ENCODE assay signal across 9 mouse cellular contexts in genomic region chr4:40218382-40218781, GRCm38 (mm10). TPM values are rescaled to one million over a fixed set of nuclear protein-coding genes. Genes with fewer than 3 reads are reported as not detected.
DNase-seq lines count a peak whose midpoint lies in the region; ATAC-seq and TF ChIP-seq lines count a peak whose summit lies in the region.
"Had no signal": no experiment of that assay in that cellular context is flagged by ENCODE, and none has a peak within 500 bp of the region (broad histone marks: within the 10 kb centered on the region; RNA-seq: fewer than 3 reads in every experiment).

No protein-coding gene starts in this region.

- no peak for TF ChIP-seq EP300 in liver, embryonic 14.5 days (IDR thresholded peaks at IDR 0.05; ENCODE audit: low read depth)

- peak; percentile 27; the same call in 1 of the 2 replicates for ATAC-seq in hindbrain, embryonic 11.5 days (ENCODE audit: low FRiP score)
- ATAC-seq in hindbrain, embryonic 13.5 days (ENCODE audit: low FRiP score) = no peak
- ATAC-seq in CD4-positive, CD25-positive, alpha-beta regulatory T cell, adult 4 months = peak; percentile 66
- ATAC-seq in common myeloid progenitor, adult 5-6 weeks (replicated peaks; ENCODE audit: low read depth, poor library complexity, severe bottlenecking) = peak; percentile 89
- no peak for ATAC-seq in liver, embryonic 14.5 days (ENCODE audit: insufficient read depth)

- peak; percentile 62 for TF ChIP-seq CTCF in liver, embryonic 14.5 days (IDR thresholded peaks at IDR 0.05; ENCODE audit: low read depth)

- H3K27me3 ChIP-seq in hindbrain, embryonic 11.5 days (ENCODE audit: control insufficient read depth, insufficient read depth, low read length) = no peaks in the 10 kb centered on the region
- peaks cover 6% of the 10 kb centered on the region; the same call in 1 of the 2 replicates for H3K27me3 ChIP-seq in hindbrain, embryonic 13.5 days
- H3K27me3 ChIP-seq in liver, embryonic 14.5 days (ENCODE audit: control insufficient read depth, insufficient read depth, low read length) = no peaks in the 10 kb centered on the region

- WGBS in hindbrain, embryonic 11.5 days = 74% methylated on average over 7 of the region's 7 CpGs
- WGBS in hindbrain, embryonic 13.5 days = 72% methylated on average over 7 of the region's 7 CpGs
- 46% methylated on average over 7 of the region's 7 CpGs for WGBS in liver, embryonic 14.5 days (ENCODE audit: insufficient replicate concordance)

- H3K4me2 ChIP-seq in hindbrain, embryonic 11.5 days (replicated peaks; ENCODE audit: low read depth, low read length) = no peak overlapping the region
- H3K4me2 ChIP-seq in hindbrain, embryonic 13.5 days = no peak overlapping the region
- H3K4me2 ChIP-seq in liver, embryonic 14.5 days (ENCODE audit: low read depth) = no peak overlapping the region
- H3K4me2 ChIP-seq: limb, embryonic 13.5 days had no signal

- no peaks in the 10 kb centered on the region for H3K36me3 ChIP-seq in hindbrain, embryonic 11.5 days (ENCODE audit: control insufficient read depth, insufficient read depth, low read length)
- H3K36me3 ChIP-seq in hindbrain, embryonic 13.5 days = no peaks in the 10 kb centered on the region
- no peaks in the 10 kb centered on the region for H3K36me3 ChIP-seq in liver, embryonic 14.5 days (replicated peaks; ENCODE audit: control insufficient read depth, insufficient read depth, low read depth)

- no peak overlapping the region for H3K27ac ChIP-seq in hindbrain, embryonic 11.5 days (ENCODE audit: low read depth, low read length)
- H3K27ac ChIP-seq in hindbrain, embryonic 13.5 days = no peak overlapping the region
- no peak overlapping the region for H3K27ac ChIP-seq in liver, embryonic 14.5 days
- H3K27ac ChIP-seq: limb, embryonic 13.5 days had no signal

- peak; percentile 54 for DNase-seq in hindbrain, embryonic 11.5 days (ENCODE audit: low spot score)
- DNase-seq in liver, embryonic 14.5 days (ENCODE audit: low read depth in 3 of 3, low spot score in 3 of 3) = no peak
- DNase-seq in thymus, postnatal 0 days (ENCODE audit: low spot score) = peak; percentile 66
- no peak for DNase-seq in gastrocnemius, adult 8-10 months (ENCODE audit: low spot score in 2 of 2)
- DNase-seq in right cerebral cortex, postnatal 14 days = no peak

- H3K4me1 ChIP-seq in hindbrain, embryonic 11.5 days (replicated peaks; ENCODE audit: control insufficient read depth, insufficient read depth, low read length) = no peaks in the 10 kb centered on the region
- peaks cover 19% of the 10 kb centered on the region for H3K4me1 ChIP-seq in hindbrain, embryonic 13.5 days (replicated peaks)
- H3K4me1 ChIP-seq in liver, embryonic 14.5 days (replicated peaks; ENCODE audit: control insufficient read depth in 2 of 2, insufficient read depth in 2 of 2, low read length in 1 of 2) = no peaks in the 10 kb centered on the region
- H3K4me1 ChIP-seq: limb, embryonic 13.5 days had no signal

- H3K9me3 ChIP-seq in hindbrain, embryonic 11.5 days (ENCODE audit: control insufficient read depth, low read length) = no peaks in the 10 kb centered on the region
- no peaks in the 10 kb centered on the region for H3K9me3 ChIP-seq in hindbrain, embryonic 13.5 days
- H3K9me3 ChIP-seq in liver, embryonic 14.5 days (ENCODE audit: control insufficient read depth, low read length) = no peaks in the 10 kb centered on the region
- H3K9me3 ChIP-seq: limb, embryonic 13.5 days had no signal

- no peak overlapping the region for H3K9ac ChIP-seq in hindbrain, embryonic 11.5 days (ENCODE audit: low read depth, low read length)
- no peak overlapping the region for H3K9ac ChIP-seq in hindbrain, embryonic 13.5 days
- no peak overlapping the region for H3K9ac ChIP-seq in liver, embryonic 14.5 days (replicated peaks)
- H3K9ac ChIP-seq: limb, embryonic 13.5 days had no signal

- no peak overlapping the region for H3K4me3 ChIP-seq in hindbrain, embryonic 11.5 days (ENCODE audit: low read depth, low read length)
- H3K4me3 ChIP-seq in hindbrain, embryonic 13.5 days = no peak overlapping the region
- no peak overlapping the region for H3K4me3 ChIP-seq in liver, embryonic 14.5 days (ENCODE audit: insufficient read depth in 1 of 2, low read depth in 2 of 2, low read length in 2 of 2)
- H3K4me3 ChIP-seq: limb, embryonic 13.5 days had no signal

RNA-seq across cellular contexts. Expression of gene Ddx58, which starts 21.2 kb away (rescaled TPM):
- polyA plus RNA-seq in hindbrain, embryonic 11.5 days (2014; fragmentation: Nextera tagmentation; extraction: Ambion mirVana) = 3.3 and 5.7 TPM in 2 replicates
- polyA plus RNA-seq in hindbrain, embryonic 13.5 days (2015; fragmentation: Nextera tagmentation; extraction: Ambion mirVana) = 3.5 and 4.3 TPM in 2 replicates
- 100 to 1,000 TPM in 1 of 2 experiments, 10 to 100 TPM in 1; 85.3 to 103 TPM for polyA plus RNA-seq in CD4-positive, CD25-positive, alpha-beta regulatory T cell, adult 4 months (2017; shearing (Covaris generic))
- total RNA-seq in common myeloid progenitor, adult 5-6 weeks (2017) = 20.0 and 25.1 TPM in 2 replicates
- polyA plus RNA-seq in liver, embryonic 14.5 days (2012; rRNA removed) = 1.8 and 3.1 TPM in 2 replicates
- polyA plus RNA-seq in liver, embryonic 14.5 days (2014; fragmentation: Nextera tagmentation; extraction: Ambion mirVana) = 2.4 and 2.5 TPM in 2 replicates
- polyA plus RNA-seq in thymus, postnatal 0 days (2015; fragmentation: Nextera tagmentation; extraction: Ambion mirVana) = 22.6 and 24.5 TPM in 2 replicates
- 1 to 10 TPM; 1.5 to 2.0 (median 1.9) TPM for total RNA-seq in gastrocnemius, adult 8-10 months (2022)

RNA-seq across cellular contexts. Expression of gene Smim27, which starts 51.0 kb away (rescaled TPM):
- 20.7 and 25.8 TPM in 2 replicates for polyA plus RNA-seq in hindbrain, embryonic 11.5 days (2014; fragmentation: Nextera tagmentation; extraction: Ambion mirVana)
- 16.7 and 17.2 TPM in 2 replicates for polyA plus RNA-seq in hindbrain, embryonic 13.5 days (2015; fragmentation: Nextera tagmentation; extraction: Ambion mirVana)
- polyA plus RNA-seq in CD4-positive, CD25-positive, alpha-beta regulatory T cell, adult 4 months (2017; shearing (Covaris generic)) = 10 to 100 TPM; 27.6 to 70.5 TPM
- 7.9 and 13.2 TPM in 2 replicates for total RNA-seq in common myeloid progenitor, adult 5-6 weeks (2017)
- 1.9 and 3.2 TPM in 2 replicates for polyA plus RNA-seq in liver, embryonic 14.5 days (2012; rRNA removed)
- polyA plus RNA-seq in liver, embryonic 14.5 days (2014; fragmentation: Nextera tagmentation; extraction: Ambion mirVana) = 20.6 and 24.4 TPM in 2 replicates
- polyA plus RNA-seq in thymus, postnatal 0 days (2015; fragmentation: Nextera tagmentation; extraction: Ambion mirVana) = 60.4 and 62.3 TPM in 2 replicates
- total RNA-seq in gastrocnemius, adult 8-10 months (2022) = 10 to 100 TPM; 47.2 to 76.3 (median 63.7) TPM

RNA-seq across cellular contexts. Expression of gene Topors, which starts 51.3 kb away (rescaled TPM):
- 49.9 and 50.7 TPM in 2 replicates for polyA plus RNA-seq in hindbrain, embryonic 11.5 days (2014; fragmentation: Nextera tagmentation; extraction: Ambion mirVana)
- 33.7 and 35.1 TPM in 2 replicates for polyA plus RNA-seq in hindbrain, embryonic 13.5 days (2015; fragmentation: Nextera tagmentation; extraction: Ambion mirVana)
- polyA plus RNA-seq in CD4-positive, CD25-positive, alpha-beta regulatory T cell, adult 4 months (2017; shearing (Covaris generic)) = 10 to 100 TPM; 20.1 to 23.5 TPM
- total RNA-seq in common myeloid progenitor, adult 5-6 weeks (2017) = 93.8 and 107 TPM in 2 replicates
- polyA plus RNA-seq in liver, embryonic 14.5 days (2012; rRNA removed) = 4.0 and 7.0 TPM in 2 replicates
- 11.7 and 13.1 TPM in 2 replicates for polyA plus RNA-seq in liver, embryonic 14.5 days (2014; fragmentation: Nextera tagmentation; extraction: Ambion mirVana)
- polyA plus RNA-seq in thymus, postnatal 0 days (2015; fragmentation: Nextera tagmentation; extraction: Ambion mirVana) = 28.6 and 28.9 TPM in 2 replicates
- total RNA-seq in gastrocnemius, adult 8-10 months (2022) = 1 to 10 TPM; 6.8 to 9.2 (median 8.1) TPM

Comparison
In these comparisons a context has a peak if more than half of its experiments do, and no peak if none do; other contexts are left out.
1. ATAC-seq: peak in hindbrain, embryonic 11.5 days (single experiment), CD4-positive, CD25-positive, alpha-beta regulatory T cell, adult 4 months (single experiment) and common myeloid progenitor, adult 5-6 weeks (single experiment); none in hindbrain, embryonic 13.5 days (single experiment) and liver, embryonic 14.5 days (single experiment).
2. DNase-seq: peak in hindbrain, embryonic 11.5 days (single experiment) and thymus, postnatal 0 days (single experiment); none in liver, embryonic 14.5 days (0 of 3), gastrocnemius, adult 8-10 months (0 of 2) and right cerebral cortex, postnatal 14 days (single experiment).